Mouse (Mus musculus) MN1 (cell line): ENCODE data around the gene Gm4881.

ENCODE experiments used
- DNase-seq: peaks from one replicate; pipeline ENCODE4 v3.0.0-alpha.2; 2016; ENCODE audit warnings: low spot score

Gm4881 gene

DNA sequence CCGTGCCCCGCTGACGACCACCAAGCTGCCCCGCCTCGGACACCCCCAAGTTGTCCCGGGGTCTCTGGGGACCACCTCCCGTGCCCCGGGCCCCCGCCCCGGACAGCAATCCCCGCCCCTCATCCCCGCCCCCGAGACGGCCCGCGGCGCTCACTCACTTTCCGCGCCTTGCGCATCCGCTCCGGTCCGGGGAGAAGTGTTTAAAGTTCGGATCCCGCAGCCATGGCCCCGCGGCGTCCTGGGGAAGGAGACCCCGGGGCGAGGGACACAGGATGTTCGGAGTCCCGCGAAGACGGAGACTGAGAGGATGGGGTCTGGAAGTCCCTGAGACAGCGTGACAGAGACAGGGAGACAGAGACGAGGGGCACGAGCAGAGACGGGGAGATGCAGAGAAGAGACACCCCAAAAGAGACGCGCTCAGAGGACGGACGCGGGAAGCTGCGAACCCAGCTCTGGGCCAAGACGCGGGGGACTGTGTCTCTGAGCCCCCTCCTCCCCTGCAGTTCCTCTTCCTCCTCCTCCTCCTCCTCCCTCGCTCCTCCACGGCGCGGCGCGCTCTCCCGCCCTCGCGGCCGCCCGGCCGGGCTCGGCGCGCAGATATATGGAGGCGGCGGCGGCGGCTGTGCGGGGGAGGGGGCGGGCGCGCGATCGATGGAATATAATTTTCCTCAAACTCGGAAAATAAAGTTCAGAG, at the start of gene Gm4881:
Gene Gm4881 (minus strand): TSS at position 238 of the 694 bp plus-strand sequence.
- DNase-seq, result no peak

DNA sequence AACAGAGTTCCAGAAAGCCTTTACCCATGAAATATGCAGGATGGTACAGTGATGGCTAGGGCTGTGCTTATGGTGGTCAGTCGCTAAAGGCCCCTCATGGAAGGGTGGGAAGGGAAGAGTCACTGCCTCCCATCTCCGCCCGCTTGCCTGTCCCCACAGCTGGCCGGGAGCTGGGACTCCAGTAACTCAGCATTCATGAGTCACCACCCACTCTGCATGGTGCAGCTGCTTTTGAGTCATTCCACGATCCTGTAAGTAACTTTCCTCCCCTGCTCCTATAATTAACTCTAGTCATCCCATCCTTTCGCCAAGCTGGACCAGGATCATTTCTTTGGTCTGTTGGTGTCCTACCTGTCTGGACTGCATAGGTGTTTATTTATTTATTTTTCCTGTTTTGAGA, 48.8 kb upstream of the Gm4881 start:
- no peak for DNase-seq

GRCm38 (mm10) chr7:24990478-24990877, 46.2 kb upstream of the Gm4881 start:
- DNase-seq, result no peak

DNA sequence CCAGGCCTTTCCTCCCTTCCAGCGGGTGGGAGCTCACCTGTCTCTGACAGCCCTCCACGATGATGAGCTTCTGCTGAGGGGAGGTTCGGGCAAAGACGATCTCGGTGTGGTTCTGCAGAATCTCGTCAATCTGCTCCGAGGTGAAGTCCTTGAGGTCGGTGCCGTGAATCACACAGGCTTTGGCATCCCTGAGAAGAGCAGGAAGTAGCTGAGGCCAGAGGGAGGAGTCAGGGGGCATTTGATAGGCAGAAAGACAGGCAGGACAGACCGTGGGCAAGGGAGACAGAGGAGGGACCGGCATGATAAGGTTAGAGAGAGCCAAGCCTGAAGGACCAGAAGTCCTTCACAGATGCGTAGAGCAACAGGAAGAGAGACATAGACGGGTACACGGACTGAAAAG, 43.6 kb upstream of the Gm4881 start:
- DNase-seq, result no peak

- DNase-seq, result no peak
Measured at GRCm38 (mm10) chr7:24985799-24986198, 41.5 kb upstream of the Gm4881 start.

GRCm38 (mm10) chr7:24984307-24984706, 40.0 kb upstream of the Gm4881 start:
- no peak for DNase-seq

- DNase-seq, result no peak
Measured at GRCm38 (mm10) chr7:24983396-24983795, 39.1 kb upstream of the Gm4881 start.

- DNase-seq, result no peak
Measured at GRCm38 (mm10) chr7:24980439-24980838, 36.1 kb upstream of the Gm4881 start.

DNA sequence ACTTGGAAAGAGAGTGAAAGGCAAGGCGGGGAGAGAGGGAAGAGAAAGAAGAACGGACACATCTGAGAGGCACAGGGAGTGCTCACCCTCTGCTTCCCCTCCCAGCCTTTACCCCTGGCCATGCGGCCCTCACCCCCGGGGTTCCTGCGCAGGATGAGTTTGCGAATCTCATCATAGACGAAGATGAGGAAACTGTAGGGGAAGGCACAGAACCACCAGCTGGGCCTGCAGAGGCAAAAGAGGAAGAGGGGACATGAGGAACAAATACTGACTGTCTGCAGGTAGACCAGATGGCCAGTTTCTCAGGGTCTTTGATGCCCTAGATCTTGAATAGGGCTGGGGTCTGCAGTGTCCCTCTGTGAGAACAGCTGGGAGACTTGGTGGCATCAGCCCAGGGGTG, 34.5 kb upstream of the Gm4881 start:
- no peak for DNase-seq

- peak; percentile 75 for DNase-seq
Measured at GRCm38 (mm10) chr7:24974893-24975595, 30.8 kb upstream of the Gm4881 start.

GRCm38 (mm10) chr7:24973902-24974301, 29.6 kb upstream of the Gm4881 start:
- no peak for DNase-seq

GRCm38 (mm10) chr7:24973208-24973607, 28.9 kb upstream of the Gm4881 start:
- DNase-seq, result no peak

DNA sequence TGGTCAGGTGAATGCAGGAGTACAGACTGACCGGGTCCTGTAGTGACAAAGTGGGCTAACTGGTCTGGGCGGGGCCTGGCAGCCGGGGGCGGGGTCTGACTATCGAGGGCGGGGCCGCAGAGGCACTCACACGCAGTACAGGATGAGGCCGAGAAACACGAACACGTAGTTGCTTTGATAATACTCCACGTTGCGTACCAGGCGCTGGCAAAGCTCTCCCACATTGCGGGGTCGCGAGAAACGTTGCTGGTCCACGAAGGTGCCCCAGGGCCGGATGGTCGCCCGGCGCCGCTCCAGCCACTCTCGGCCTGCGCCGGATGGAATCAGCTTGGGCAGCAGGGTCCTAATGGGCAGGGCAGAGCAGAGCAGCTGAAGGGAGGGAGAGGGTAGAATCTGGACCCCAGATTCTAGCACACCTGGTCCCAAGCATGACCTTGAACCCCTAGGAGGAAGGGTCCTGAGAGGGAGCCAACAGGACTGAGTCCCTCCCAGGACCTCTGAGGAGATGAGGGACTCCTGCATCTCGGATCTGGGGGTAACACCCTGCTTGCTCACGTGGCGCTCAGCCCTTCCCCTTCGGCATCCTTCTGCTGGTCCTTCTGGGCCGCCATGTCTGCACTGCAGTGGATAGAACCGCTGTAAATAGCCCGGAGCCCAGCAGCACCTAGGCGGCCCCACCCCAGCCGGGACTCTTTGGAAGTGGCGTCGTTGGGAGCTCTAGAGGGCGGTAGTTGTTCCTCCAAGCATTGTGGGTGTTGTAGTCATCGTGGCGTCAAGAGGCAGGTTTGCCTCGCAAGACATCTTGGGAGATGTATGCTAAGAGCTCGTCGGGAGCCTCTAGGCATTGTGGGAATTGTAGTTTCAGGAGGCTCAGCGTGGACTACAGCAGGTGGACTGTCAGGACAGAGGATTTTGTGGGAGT, 27.9 kb upstream of the Gm4881 start, which contains the start of gene Rabac1:
Gene Rabac1 (minus strand): TSS at position 783 of the 922 bp plus-strand sequence.
- DNase-seq, result peak; percentile 93

DNA sequence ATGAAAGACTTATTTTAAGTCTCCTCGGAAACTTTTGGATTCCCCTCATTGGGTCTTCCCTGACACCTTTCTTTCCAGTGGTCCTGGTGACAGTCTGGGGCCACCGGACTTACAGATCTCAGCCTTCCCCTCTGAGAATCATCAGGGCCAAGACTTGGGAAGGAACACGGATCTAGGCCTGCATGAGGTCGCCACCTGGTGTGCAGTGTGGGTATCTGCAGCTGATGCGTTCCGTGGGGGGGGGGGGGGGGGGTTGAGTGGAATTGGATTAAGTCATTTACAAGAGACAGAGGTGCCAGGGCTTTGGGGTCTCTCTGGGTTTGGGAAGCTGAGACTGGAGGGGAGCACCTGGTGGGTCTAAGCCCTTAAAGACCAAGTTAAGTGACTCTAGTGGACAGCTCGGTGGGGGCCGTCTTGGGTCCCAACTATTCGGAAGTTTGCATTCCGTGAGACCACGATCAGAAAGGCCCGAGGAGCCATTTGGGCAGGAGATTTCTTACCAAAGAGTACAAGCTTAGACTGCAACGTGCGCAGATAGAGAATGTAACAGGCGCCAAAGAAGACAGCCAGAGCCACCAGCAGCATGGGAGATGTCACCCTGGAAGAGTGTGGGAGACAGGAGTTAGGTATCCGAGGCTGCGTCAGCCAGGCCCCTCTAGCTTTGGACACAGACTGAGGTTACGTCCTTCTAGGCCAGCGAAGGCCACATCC, 27.1 kb upstream of the Gm4881 start:
- peak; percentile 57 for DNase-seq

GRCm38 (mm10) chr7:24970341-24970740, 26.0 kb upstream of the Gm4881 start:
- no peak for DNase-seq

DNA sequence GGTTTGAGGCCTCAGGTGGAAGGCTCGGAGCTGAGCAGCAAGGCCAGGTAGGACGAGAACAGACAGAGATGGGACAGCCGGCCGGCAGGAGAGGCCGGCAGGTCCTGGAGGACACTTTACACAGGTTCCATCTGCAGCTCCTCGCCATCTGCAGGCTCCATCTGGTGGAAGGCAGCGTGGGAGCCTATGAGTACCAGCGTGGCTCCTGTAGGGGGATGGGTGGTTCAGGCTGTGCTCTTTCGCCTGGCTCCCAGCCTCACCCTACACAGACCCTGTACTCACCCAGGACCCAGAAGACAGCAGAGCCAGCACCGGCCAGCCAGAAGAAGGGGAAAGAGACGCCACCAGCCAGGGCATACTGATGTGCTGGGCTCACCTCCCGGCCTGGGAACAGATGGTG, 25.5 kb upstream of the Gm4881 start:
- DNase-seq, result no peak

- DNase-seq, result peak; percentile 62
Measured at GRCm38 (mm10) chr7:24968463-24968862, 24.2 kb upstream of the Gm4881 start.

DNA sequence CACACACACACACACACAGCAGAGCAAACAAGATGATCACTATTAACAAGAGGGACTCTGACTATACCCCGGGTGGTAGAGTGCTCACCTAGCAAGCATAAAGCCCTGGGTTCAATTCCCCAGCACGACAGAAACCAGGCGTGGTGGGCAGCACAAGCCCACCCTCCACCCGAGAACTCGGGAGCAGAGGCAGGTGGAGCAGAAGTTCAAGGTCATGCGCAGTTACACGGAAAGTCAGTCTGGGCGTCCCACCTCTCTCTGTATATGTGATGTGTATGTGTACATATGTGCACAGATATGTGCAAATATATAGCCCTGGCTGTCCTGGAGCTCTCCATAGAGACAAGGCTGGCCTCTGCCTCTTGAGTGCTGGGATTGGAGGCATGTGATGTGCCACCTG, 23.7 kb upstream of the Gm4881 start:
- no peak for DNase-seq

GRCm38 (mm10) chr7:24964897-24965535, 20.7 kb upstream of the Gm4881 start:
- peak; percentile 87 for DNase-seq

DNA sequence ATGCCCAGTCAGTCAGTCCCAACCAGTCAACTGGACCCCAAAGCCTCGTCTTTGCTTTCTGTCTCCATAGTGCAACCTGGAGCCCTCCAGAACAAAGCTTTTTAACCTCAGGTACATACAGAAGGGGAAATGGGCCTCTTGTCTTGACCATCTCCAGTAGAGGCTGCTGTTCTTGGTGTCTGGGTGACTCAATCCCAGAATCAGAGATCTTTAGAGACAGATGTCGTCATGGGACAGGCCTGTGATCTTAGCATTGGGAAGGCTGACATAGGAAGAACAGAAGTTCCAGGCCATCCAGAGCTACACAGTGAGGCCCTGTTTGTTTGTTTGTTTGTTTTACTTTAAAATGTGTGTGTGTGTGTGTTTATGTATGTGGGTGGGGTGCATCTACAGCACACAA, 20.0 kb upstream of the Gm4881 start:
- no peak for DNase-seq

- no peak for DNase-seq
Measured at GRCm38 (mm10) chr7:24955226-24955625, 10.9 kb upstream of the Gm4881 start.
